Mouse (Mus musculus) midbrain, embryonic 11.5 days (tissue): ENCODE data around the gene Lifr. TPM values are rescaled to one million over a fixed set of nuclear protein-coding genes. Genes with fewer than 3 reads are reported as not detected.

Experiments used
- ATAC-seq: fragments of 200-750 bp; cut with Nextera tagmentation; 2 replicates; pipeline ENCODE4 v1.8.0; 2017; ENCODE audit warnings: moderate TSS enrichment, moderate library complexity; ENCODE audit not compliant: low FRiP score
- DNase-seq: peaks from one replicate; pipeline ENCODE4 v3.0.0; 2015; ENCODE audit warnings: low spot score; ENCODE audit errors: missing footprints
- H3K27ac ChIP-seq: fragments of 300-500 bp; sonication (generic); 2 replicates; pipeline ENCODE4 v1.5.1; 2014; ENCODE audit warnings: low read depth, low read length
- H3K27me3 ChIP-seq: fragments of 300-500 bp; sonication (generic); 2 replicates; pipeline ENCODE4 v1.6.1; 2014; ENCODE audit warnings: mild to moderate bottlenecking, low read length, moderate library complexity, mixed read lengths; ENCODE audit not compliant: control insufficient read depth, insufficient read depth
- H3K36me3 ChIP-seq: fragments of 300-500 bp; sonication (generic); 2 replicates; pipeline ENCODE4 v1.6.1; 2014; ENCODE audit warnings: mild to moderate bottlenecking, low read length, moderate library complexity, mixed read lengths; ENCODE audit not compliant: control insufficient read depth, insufficient read depth
- H3K4me1 ChIP-seq: fragments of 300-500 bp; sonication (generic); 2 replicates; pipeline ENCODE4 v1.6.1; 2014; ENCODE audit warnings: low read length; ENCODE audit not compliant: control insufficient read depth, insufficient read depth
- H3K4me2 ChIP-seq: fragments of 300-500 bp; sonication (generic); 2 replicates; pipeline ENCODE4 v1.6.1; 2014; ENCODE audit warnings: mild to moderate bottlenecking, moderate library complexity
- H3K4me3 ChIP-seq: fragments of 300-500 bp; sonication (generic); 2 replicates; pipeline ENCODE4 v1.5.1; 2014; ENCODE audit warnings: low read depth, low read length
- H3K9ac ChIP-seq: fragments of 300-500 bp; sonication (generic); 2 replicates; pipeline ENCODE4 v1.6.1; 2014; ENCODE audit warnings: low read length
- H3K9me3 ChIP-seq: fragments of 300-500 bp; sonication (generic); 2 replicates; pipeline ENCODE4 v1.6.1; 2016; ENCODE audit warnings: low read length; ENCODE audit not compliant: control insufficient read depth
- WGBS: fragments of 180-500 bp; shearing (Covaris S2); extraction: QIAGEN DNeasy Blood & Tissue Kit; methylation state at CpG from one replicate; pipeline ENCODE4 v1.1.7; 2014; 5-methylcytosine and 5-hydroxymethylcytosine counted together
- polyA plus RNA-seq: library from polyadenylated mRNA; unstranded; fragments of >200 nt; fragmentation: Nextera tagmentation; extraction: Ambion mirVana; gene quantifications from 2 replicates; pipeline ENCODE4 v1.2.1, GENCODE M21; 2014

The Lifr gene
- polyA plus RNA-seq, 1 experiment from 2014 or later: 16.5 TPM

DNA sequence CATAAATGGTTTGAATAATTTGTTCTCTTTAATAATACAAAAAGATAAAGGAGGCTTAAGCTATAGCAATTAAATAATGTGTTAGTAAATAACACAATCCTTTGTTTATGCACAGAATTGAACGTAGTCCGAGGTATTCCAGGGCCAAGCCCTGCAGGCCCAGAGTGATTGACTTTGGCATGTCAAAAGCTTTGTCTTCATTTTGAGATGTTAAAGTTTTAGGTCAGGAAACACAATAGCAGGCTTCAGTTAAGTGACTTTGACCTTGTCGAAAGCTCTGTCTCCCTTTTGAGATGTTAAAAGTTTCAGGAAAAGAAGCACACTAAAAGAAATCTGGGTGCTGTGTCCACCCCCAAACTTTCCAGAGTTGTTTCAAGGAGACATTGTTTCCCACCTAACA is 26.3 kb downstream of the Lifr start:
- no peaks in the 10 kb centered on the region for H3K4me1 ChIP-seq
- no peak overlapping the region for H3K9ac ChIP-seq
- WGBS: 63% methylated on average over 3 of the region's 3 CpGs
- H3K4me2 ChIP-seq: no peak overlapping the region
- no peaks in the 10 kb centered on the region for H3K36me3 ChIP-seq
- no peaks in the 10 kb centered on the region for H3K9me3 ChIP-seq
- DNase-seq: no peak
- H3K27me3 ChIP-seq: no peaks in the 10 kb centered on the region
- ATAC-seq: no peak
- H3K4me3 ChIP-seq: no peak overlapping the region
- H3K27ac ChIP-seq: no peak overlapping the region

DNA sequence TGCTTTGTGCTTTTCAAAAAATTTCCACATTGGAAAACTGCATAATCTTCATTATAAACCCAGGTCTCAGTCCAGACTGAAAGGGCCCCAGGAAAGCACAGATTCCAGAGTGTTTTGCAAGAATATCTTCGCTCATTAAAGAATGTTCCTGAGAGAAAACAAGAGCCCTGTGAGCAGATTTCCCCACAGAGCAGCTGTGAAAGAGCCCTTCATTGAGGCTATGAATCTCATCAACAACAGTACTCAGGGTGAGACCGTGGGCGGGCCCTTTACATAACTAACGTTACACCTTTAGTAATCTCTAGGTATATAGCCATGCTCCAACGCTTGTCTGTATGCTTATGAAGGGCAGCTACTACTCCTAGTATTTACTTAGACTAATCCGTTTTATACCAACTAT is 27.5 kb downstream of the Lifr start:
- DNase-seq: no peak
- Histone ChIP-seq H3K4me3 (no peak overlapping the region), H3K4me1 (no peaks in the 10 kb centered on the region), H3K4me2 (no peak overlapping the region), H3K36me3 (no peaks in the 10 kb centered on the region), H3K9me3 (no peaks in the 10 kb centered on the region), H3K27ac (no peak overlapping the region), H3K9ac (no peak overlapping the region), H3K27me3 (no peaks in the 10 kb centered on the region)
- WGBS: 85% methylated on average over 6 of the region's 6 CpGs
- no peak for ATAC-seq

DNA sequence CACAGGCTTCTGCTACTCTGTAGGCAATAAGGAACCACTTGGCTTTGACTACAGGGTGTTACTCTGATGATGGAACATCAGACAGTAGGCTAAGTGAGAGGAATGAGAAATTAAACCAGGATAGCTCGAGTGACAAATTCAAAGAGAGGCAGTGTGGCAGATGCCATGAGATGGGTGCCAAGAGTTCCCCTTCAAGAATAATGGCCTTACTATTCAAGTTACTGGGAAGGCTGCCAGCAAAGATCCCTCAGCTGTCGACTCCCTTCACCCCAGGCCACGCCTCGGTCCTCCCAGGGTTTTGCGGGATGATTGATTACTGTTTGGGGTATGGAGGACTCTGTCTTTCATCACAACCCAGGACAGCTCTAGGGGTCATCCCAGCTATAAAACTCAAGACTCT is 28.4 kb downstream of the Lifr start:
- H3K4me2 ChIP-seq: no peak overlapping the region
- H3K9ac ChIP-seq: no peak overlapping the region
- H3K27me3 ChIP-seq: no peaks in the 10 kb centered on the region
- no peak overlapping the region for H3K4me3 ChIP-seq
- H3K36me3 ChIP-seq: no peaks in the 10 kb centered on the region
- H3K9me3 ChIP-seq: no peaks in the 10 kb centered on the region
- H3K27ac ChIP-seq: no peak overlapping the region
- ATAC-seq: no peak
- peak; percentile 4 for DNase-seq
- H3K4me1 ChIP-seq: no peaks in the 10 kb centered on the region
- WGBS: 85% methylated on average over 5 of the region's 5 CpGs

DNA sequence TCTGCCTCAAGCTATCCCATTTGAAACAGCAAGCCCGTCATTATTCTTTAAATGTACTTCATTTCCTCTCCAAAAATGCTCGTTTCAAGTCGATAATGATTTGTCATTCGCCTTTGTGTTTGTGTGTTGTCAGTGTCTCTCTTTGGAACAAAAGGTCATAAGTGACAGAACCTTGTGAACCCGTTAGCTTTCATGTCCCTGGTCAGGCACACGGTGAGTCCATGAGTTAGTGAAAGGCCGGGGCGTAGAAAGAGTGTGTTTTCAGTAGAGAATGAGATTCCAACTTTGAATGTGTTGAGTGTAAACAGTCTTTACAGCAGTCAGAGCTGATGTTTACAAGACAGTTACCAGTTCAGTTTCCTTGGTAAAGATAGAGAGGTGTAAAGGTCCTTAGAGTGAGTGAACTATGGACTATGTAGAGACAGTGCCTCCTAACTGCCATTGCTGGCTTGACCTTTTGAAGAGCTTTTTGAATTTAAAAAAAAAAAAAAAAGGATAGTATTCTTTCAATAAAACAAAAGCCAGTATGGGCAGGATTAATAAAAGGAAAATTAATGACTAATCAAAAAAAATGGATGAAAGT is 29.6 kb downstream of the Lifr start:
- Histone ChIP-seq H3K9me3 (no peaks in the 10 kb centered on the region), H3K27ac (no peak overlapping the region), H3K4me3 (no peak overlapping the region), H3K4me1 (no peaks in the 10 kb centered on the region), H3K4me2 (no peak overlapping the region), H3K27me3 (no peaks in the 10 kb centered on the region), H3K9ac (no peak overlapping the region), H3K36me3 (no peaks in the 10 kb centered on the region)
- DNase-seq (no peak), ATAC-seq (no peak)
- 81% methylated on average over 8 of the region's 8 CpGs for WGBS

DNA sequence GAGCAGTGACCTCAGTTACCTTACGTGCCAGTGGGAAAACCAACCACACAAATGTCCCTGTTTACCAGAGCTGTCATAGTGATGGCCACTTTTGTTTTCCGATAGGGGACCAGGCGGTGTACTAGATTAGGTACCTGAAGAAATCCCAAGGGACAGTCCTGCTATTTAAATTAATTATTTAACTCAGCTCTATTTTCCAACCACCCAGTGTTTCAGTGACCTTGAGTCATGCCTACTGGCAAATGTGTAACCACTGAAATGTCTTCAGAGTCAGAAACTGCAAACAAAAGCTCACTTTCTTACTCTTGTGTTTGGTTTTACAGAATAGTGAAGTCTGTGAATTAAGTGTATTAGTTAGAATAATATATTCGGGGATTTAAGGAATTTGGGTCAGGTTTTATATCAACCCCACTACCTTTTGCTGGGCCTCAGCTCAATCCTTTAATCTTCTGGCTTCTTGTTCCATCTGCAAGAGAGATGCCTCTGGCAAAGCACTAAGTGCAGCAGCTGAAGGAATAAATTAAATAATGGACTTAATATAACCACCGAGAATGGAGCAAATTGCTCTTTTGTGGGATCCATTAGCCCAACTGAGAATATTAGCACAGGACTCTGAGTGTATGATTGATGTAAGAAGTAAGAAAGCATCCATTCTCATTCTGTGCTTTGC is 33.5 kb downstream of the Lifr start:
- Histone ChIP-seq H3K4me3 (no peak overlapping the region), H3K27me3 (no peaks in the 10 kb centered on the region; the same call in 1 of the 2 replicates), H3K9ac (no peak overlapping the region), H3K9me3 (no peaks in the 10 kb centered on the region), H3K36me3 (no peaks in the 10 kb centered on the region), H3K4me1 (peaks cover 2% of the 10 kb centered on the region; the same call in 1 of the 2 replicates), H3K27ac (no peak overlapping the region), H3K4me2 (no peak overlapping the region)
- DNase-seq (peak; percentile 72), ATAC-seq (no peak)
- WGBS: 74% methylated on average over 5 of the region's 5 CpGs

DNA sequence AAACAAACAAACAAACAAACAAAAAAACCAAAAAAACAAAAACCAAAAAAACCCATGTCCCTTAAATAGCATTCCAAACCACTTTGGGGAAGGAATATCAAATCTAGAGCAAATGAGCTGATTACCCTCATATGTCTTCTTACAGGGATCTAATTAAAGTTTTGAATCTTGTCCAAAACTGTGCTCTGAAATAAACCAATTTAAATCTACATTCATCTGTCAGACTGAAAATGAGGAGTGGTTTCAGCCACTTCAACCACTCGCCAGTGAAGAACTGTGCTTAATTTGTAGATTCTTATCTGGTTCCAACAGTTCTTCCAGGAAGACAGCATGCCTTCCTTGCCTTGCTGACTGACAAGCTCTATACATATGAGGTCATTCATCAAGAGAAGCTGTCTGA is 35.8 kb downstream of the Lifr start:
- no peak overlapping the region for H3K4me2 ChIP-seq
- ATAC-seq (no peak), DNase-seq (no peak)
- no peaks in the 10 kb centered on the region for H3K9me3 ChIP-seq
- H3K36me3 ChIP-seq: no peaks in the 10 kb centered on the region
- no peak overlapping the region for H3K9ac ChIP-seq
- WGBS: 71% methylated on average over 1 of the region's 1 CpGs
- H3K27ac ChIP-seq: no peak overlapping the region
- H3K4me3 ChIP-seq: no peak overlapping the region
- peaks cover 5% of the 10 kb centered on the region; the same call in 1 of the 2 replicates for H3K4me1 ChIP-seq
- H3K27me3 ChIP-seq: no peaks in the 10 kb centered on the region; the same call in 1 of the 2 replicates

DNA sequence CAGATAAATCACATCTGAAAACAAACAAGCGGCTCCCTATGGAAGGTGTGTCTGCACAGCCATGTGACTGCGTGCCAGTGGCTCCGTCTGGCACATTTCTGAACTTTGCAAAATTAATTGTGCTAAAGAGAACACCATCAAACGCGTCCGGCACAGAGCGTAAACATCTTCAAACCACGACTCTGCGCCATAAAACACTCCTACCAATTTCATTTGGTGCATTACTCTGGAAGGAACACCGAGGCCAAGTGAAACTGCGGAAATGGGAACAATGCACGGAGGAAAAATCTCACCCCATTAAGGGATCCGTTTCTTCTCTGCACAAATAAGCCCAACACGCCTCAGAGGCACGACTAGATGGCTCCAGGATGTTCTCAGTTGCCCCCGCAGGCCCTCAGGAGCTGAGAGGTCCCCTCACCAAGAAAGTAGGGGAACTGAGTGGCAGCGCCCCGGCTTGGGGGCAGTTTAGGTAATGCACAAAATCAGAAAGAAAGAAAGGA is 38.3 kb downstream of the Lifr start:
- Histone ChIP-seq H3K9me3 (no peaks in the 10 kb centered on the region), H3K4me1 (peaks cover 5% of the 10 kb centered on the region; the same call in 1 of the 2 replicates), H3K9ac (peak overlapping the region; percentile 73), H3K27ac (0 out of 2 replicates have a peak overlapping the region, but pooled peaks have one; percentile 51), H3K36me3 (no peaks in the 10 kb centered on the region), H3K4me3 (peak overlapping the region; percentile 72), H3K27me3 (peaks cover 4% of the 10 kb centered on the region; the same call in 1 of the 2 replicates), H3K4me2 (peak overlapping the region; percentile 93)
- DNase-seq: no peak
- peak; percentile 45 for ATAC-seq
- 2% methylated on average over 18 of the region's 18 CpGs for WGBS

DNA sequence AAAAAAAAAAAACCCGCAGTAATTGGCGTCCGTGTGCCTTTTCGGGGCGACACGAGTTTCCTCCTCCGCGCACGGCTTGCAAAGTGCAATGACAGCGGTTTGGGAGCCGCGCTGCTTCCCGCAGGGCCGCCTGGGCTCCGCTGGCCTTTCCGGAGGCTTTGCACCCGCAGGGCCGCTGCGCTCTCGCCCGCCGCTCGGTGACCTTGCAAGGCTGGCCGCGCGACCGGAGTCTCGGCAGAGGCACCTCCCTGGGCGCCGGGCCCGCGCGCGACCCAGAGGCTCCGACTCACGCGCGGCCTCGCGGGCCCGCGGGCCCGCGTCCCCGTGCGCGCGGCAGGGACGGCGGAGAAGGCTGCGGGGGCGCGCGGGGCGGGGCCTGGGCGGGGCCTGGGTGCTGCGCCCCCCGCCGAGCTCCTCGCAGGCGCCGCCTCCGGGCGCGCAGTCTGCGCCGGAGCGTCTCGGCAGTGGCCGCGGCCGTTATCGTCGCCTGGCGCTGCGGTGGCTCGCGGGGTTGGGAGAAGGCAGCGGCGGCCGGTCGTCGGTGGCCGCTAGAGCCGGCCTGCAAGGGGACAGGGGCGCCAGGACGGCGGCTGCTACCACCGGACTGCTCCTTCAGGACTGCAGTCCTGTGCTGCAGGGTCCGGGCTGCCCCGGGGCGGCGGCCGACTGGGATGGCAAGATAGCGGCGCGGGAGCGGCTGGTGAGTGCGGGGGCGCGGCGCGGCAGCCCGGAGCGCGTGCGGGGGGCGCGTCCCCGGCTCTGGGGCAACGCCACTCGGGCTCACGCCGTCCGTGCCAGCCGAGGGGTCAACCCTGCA is 38.9 kb downstream of the Lifr start:
- H3K9ac ChIP-seq: peak overlapping the region; percentile 73
- H3K36me3 ChIP-seq: no peaks in the 10 kb centered on the region
- peaks cover 5% of the 10 kb centered on the region; the same call in 1 of the 2 replicates for H3K4me1 ChIP-seq
- peak overlapping the region; percentile 72 for H3K4me3 ChIP-seq
- DNase-seq (peak; percentile 98), ATAC-seq (peak; percentile 96)
- peak overlapping the region; percentile 93 for H3K4me2 ChIP-seq
- peaks cover 4% of the 10 kb centered on the region; the same call in 1 of the 2 replicates for H3K27me3 ChIP-seq
- no peaks in the 10 kb centered on the region for H3K9me3 ChIP-seq
- peak overlapping the region; percentile 61 for H3K27ac ChIP-seq
- WGBS: under 1% methylated on average over 102 of the region's 116 CpGs

DNA sequence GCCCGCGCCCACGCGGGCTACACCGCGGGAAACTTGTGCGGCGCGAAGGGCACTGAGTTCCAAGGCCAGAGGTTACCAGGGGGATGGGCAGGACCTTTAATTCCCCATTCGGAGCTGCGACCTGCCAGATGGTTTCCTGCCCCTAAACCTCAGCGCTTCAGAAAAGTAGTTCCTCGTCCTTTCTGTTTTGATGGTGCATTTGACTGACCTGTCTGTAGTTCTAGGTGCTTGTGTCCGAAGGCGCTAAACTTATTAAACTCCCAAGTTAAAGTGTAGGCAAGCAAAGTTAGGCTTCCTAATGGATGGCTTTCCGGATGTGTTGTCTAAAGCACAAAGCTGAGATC is 39.5 kb downstream of the Lifr start:
- Histone ChIP-seq H3K4me1 (peaks cover 5% of the 10 kb centered on the region; the same call in 1 of the 2 replicates), H3K4me3 (peak overlapping the region; percentile 72), H3K9ac (peak overlapping the region; percentile 73), H3K9me3 (no peaks in the 10 kb centered on the region), H3K27me3 (peaks cover 4% of the 10 kb centered on the region; the same call in 1 of the 2 replicates), H3K36me3 (no peaks in the 10 kb centered on the region), H3K27ac (no peak overlapping the region), H3K4me2 (peak overlapping the region; percentile 93)
- WGBS: under 1% methylated on average over 16 of the region's 16 CpGs
- ATAC-seq (no peak), DNase-seq (peak; percentile 95)
